Mouse (Mus musculus) gastrocnemius, postnatal 25 days (tissue): ENCODE measurements around the gene Zbtb20. TPM values are rescaled to one million over a fixed set of nuclear protein-coding genes. Genes with fewer than 3 reads are reported as not detected.

Source experiments
- DNase-seq: peaks from one replicate; pipeline ENCODE4 v3.0.0; 2022
- total RNA-seq, 2 experiments: library from RNA; stranded (reverse); gene quantifications; 1 replicate in 1 of 2; 2 replicates in 1 of 2; pipeline ENCODE4 v1.2.3; 2021

The Zbtb20 gene
- total RNA-seq, 2 experiments from 2014 or later, result 86.5 to 93.4 TPM

- no peak for DNase-seq
These were observed 424.7 kb downstream of the Zbtb20 start for GRCm38 (mm10) chr16:43300420-43300819.

- DNase-seq, result no peak
These were observed 426.5 kb downstream of the Zbtb20 start for GRCm38 (mm10) chr16:43302171-43302570.

GRCm38 (mm10) chr16:43303245-43304197, 427.8 kb downstream of the Zbtb20 start:
- peak; percentile 64 for DNase-seq

- no peak for DNase-seq
These were observed 434.3 kb downstream of the Zbtb20 start for GRCm38 (mm10) chr16:43309968-43310431.

- no peak for DNase-seq
These were observed 448.3 kb downstream of the Zbtb20 start for GRCm38 (mm10) chr16:43324009-43324408.

GRCm38 (mm10) chr16:43328221-43328620, 452.5 kb downstream of the Zbtb20 start:
- DNase-seq, result no peak

- no peak for DNase-seq
These were observed 454.5 kb downstream of the Zbtb20 start for GRCm38 (mm10) chr16:43330206-43330605.

- DNase-seq, result no peak
These were observed 455.8 kb downstream of the Zbtb20 start for GRCm38 (mm10) chr16:43331440-43331839.

GRCm38 (mm10) chr16:43332734-43333133, 457.1 kb downstream of the Zbtb20 start:
- no peak for DNase-seq

GRCm38 (mm10) chr16:43333265-43333664, 457.6 kb downstream of the Zbtb20 start:
- DNase-seq, result no peak

GRCm38 (mm10) chr16:43334411-43335150, 458.9 kb downstream of the Zbtb20 start:
- peak; percentile 34 for DNase-seq

GRCm38 (mm10) chr16:43335151-43335823, 459.6 kb downstream of the Zbtb20 start:
- peak; percentile 57 for DNase-seq

GRCm38 (mm10) chr16:43335824-43336215, 460.1 kb downstream of the Zbtb20 start:
- DNase-seq, result no peak

- DNase-seq, result no peak
These were observed 465.0 kb downstream of the Zbtb20 start for GRCm38 (mm10) chr16:43340712-43341111.

GRCm38 (mm10) chr16:43341916-43342455, 466.3 kb downstream of the Zbtb20 start:
- no peak for DNase-seq

- no peak for DNase-seq
These were observed 470.4 kb downstream of the Zbtb20 start for GRCm38 (mm10) chr16:43346094-43346493.

GRCm38 (mm10) chr16:43355776-43356645, 480.3 kb downstream of the Zbtb20 start:
- DNase-seq, result no peak

GRCm38 (mm10) chr16:43359546-43359945, 483.9 kb downstream of the Zbtb20 start:
- DNase-seq, result no peak

- DNase-seq, result no peak
These were observed 484.4 kb downstream of the Zbtb20 start for GRCm38 (mm10) chr16:43360112-43360511.

- no peak for DNase-seq
These were observed 485.3 kb downstream of the Zbtb20 start for GRCm38 (mm10) chr16:43360838-43361480.
